In genomic region chr17:27573772-27574320, GRCm38 (mm10) we compare ENCODE assay signal across 21 mouse cellular contexts. TPM values are rescaled to one million over a fixed set of nuclear protein-coding genes. Genes with fewer than 3 reads are reported as not detected.
DNase-seq lines count a peak whose midpoint lies in the region; ATAC-seq and TF ChIP-seq lines count a peak whose summit lies in the region.
"Had no signal": no experiment of that assay in that cellular context is flagged by ENCODE, and none has a peak within 500 bp of the region (broad histone marks: within the 10 kb centered on the region; RNA-seq: fewer than 3 reads in every experiment).

No protein-coding gene starts in this region.

- H3K4me1 ChIP-seq in G1E (ENCODE audit: insufficient read depth, low read depth, low read length), result peaks cover 59% of the 10 kb centered on the region
- peaks cover 20% of the 10 kb centered on the region for H3K4me1 ChIP-seq in liver, embryonic 11.5 days (replicated peaks; ENCODE audit: control insufficient read depth, insufficient read depth, low read length)
- H3K4me1 ChIP-seq in forebrain, embryonic 14.5 days (ENCODE audit: control insufficient read depth, insufficient read depth, low read length), result no peaks in the 10 kb centered on the region
- H3K4me1 ChIP-seq: embryonic facial prominence, embryonic 13.5 days; midbrain, embryonic 13.5 days had no signal

- peak overlapping the region; percentile 39; the same call in 1 of the 2 replicates for H3K4me3 ChIP-seq in G1E (ENCODE audit: low read depth, low read length)
- no peak overlapping the region for H3K4me3 ChIP-seq in liver, embryonic 11.5 days (ENCODE audit: low read depth, low read length)
- no peak overlapping the region for H3K4me3 ChIP-seq in forebrain, embryonic 14.5 days (ENCODE audit: low read depth, low read length)
- H3K4me3 ChIP-seq: embryonic facial prominence, embryonic 13.5 days; forebrain, embryonic 15.5 days; heart, embryonic 12.5 days; limb, embryonic 10.5 days; midbrain, embryonic 13.5 days had no signal

- intact Hi-C loops in heart, postnatal 36 days (cut with DNase I), result loop anchor here (2.0 kb wide), 1 partner anchor 23 kb away; no protein-coding TSS in a partner anchor

- no peak overlapping the region for H3K9ac ChIP-seq in liver, embryonic 11.5 days (ENCODE audit: low read depth, low read length)
- H3K9ac ChIP-seq in forebrain, embryonic 14.5 days (ENCODE audit: low read length), result no peak overlapping the region
- H3K9ac ChIP-seq: embryonic facial prominence, embryonic 13.5 days; forebrain, embryonic 15.5 days; heart, embryonic 12.5 days; midbrain, embryonic 13.5 days had no signal

- WGBS in liver, embryonic 11.5 days, result 57% methylated on average over 10 of the region's 10 CpGs
- WGBS in forebrain, embryonic 14.5 days, result 90% methylated on average over 10 of the region's 10 CpGs

- H3K27me3 ChIP-seq in G1E (ENCODE audit: insufficient read depth, low read length), result no peaks in the 10 kb centered on the region; the same call in 1 of the 2 replicates
- no peaks in the 10 kb centered on the region for H3K27me3 ChIP-seq in liver, embryonic 11.5 days (replicated peaks; ENCODE audit: control insufficient read depth, insufficient read depth, low read length)
- no peaks in the 10 kb centered on the region for H3K27me3 ChIP-seq in forebrain, embryonic 14.5 days (replicated peaks; ENCODE audit: control insufficient read depth, insufficient read depth, low read length)
- H3K27me3 ChIP-seq: CH12.LX; embryonic facial prominence, embryonic 13.5 days; forebrain, embryonic 15.5 days; heart, embryonic 12.5 days; midbrain, embryonic 13.5 days had no signal

- no peak for TF ChIP-seq CTCF in G1E (IDR thresholded peaks at IDR 0.05; ENCODE audit: low read depth, low read length)

- H3K9me3 ChIP-seq in G1E (replicated peaks), result no peaks in the 10 kb centered on the region
- no peaks in the 10 kb centered on the region for H3K9me3 ChIP-seq in liver, embryonic 11.5 days (ENCODE audit: control insufficient read depth, low read length)
- no peaks in the 10 kb centered on the region for H3K9me3 ChIP-seq in forebrain, embryonic 14.5 days (replicated peaks; ENCODE audit: control insufficient read depth, low read length)
- H3K9me3 ChIP-seq: embryonic facial prominence, embryonic 13.5 days; forebrain, embryonic 15.5 days; heart, embryonic 12.5 days; limb, embryonic 10.5 days; midbrain, embryonic 13.5 days had no signal

- peak; percentile 83 for ATAC-seq in G1E (ENCODE audit: extremely low read depth, insufficient number of reproducible peaks, low FRiP score, poor library complexity, severe bottlenecking)
- ATAC-seq in liver, embryonic 11.5 days (replicated peaks; ENCODE audit: low FRiP score), result peak; percentile 84
- peak; percentile 60 for ATAC-seq in megakaryocyte progenitor cell, adult 5-6 weeks (replicated peaks; ENCODE audit: poor library complexity)
- no peak for ATAC-seq in forebrain, embryonic 14.5 days
- ATAC-seq: midbrain, embryonic 13.5 days had no signal

- H3K4me2 ChIP-seq in liver, embryonic 11.5 days, result no peak overlapping the region
- no peak overlapping the region for H3K4me2 ChIP-seq in forebrain, embryonic 14.5 days (ENCODE audit: low read length)
- H3K4me2 ChIP-seq: embryonic facial prominence, embryonic 13.5 days; forebrain, embryonic 15.5 days; heart, embryonic 12.5 days; midbrain, embryonic 13.5 days had no signal

- no peak overlapping the region for H3K27ac ChIP-seq in liver, embryonic 11.5 days (ENCODE audit: low read depth, low read length)
- H3K27ac ChIP-seq in forebrain, embryonic 14.5 days (ENCODE audit: low read depth, low read length), result no peak overlapping the region
- H3K27ac ChIP-seq: embryonic facial prominence, embryonic 13.5 days; kidney, postnatal 0 days; limb, embryonic 10.5 days; midbrain, embryonic 13.5 days had no signal

- DNase-seq in heart, adult 11 months, result peak; percentile 94
- DNase-seq in heart, postnatal 36 days, result no peak
- DNase-seq in G1E (ENCODE audit: low spot score), result no peak
- DNase-seq in liver, embryonic 11.5 days (ENCODE audit: low spot score), result no peak
- no peak for DNase-seq in left cerebral cortex, adult 8-10 months (ENCODE audit: low spot score in 2 of 2)
- no peak for DNase-seq in forebrain, embryonic 14.5 days (ENCODE audit: low spot score)
- DNase-seq: adrenal gland, postnatal 36 days; cerebellum, adult 18-20 months; heart, postnatal 4 days; lung, adult 18-20 months; lung, postnatal 36 days; right cerebral cortex, postnatal 14 days; thymus, postnatal 36 days had no signal

- peaks cover 64% of the 10 kb centered on the region for H3K36me3 ChIP-seq in G1E (replicated peaks)
- H3K36me3 ChIP-seq in liver, embryonic 11.5 days (ENCODE audit: control insufficient read depth, insufficient read depth, low read length), result peaks cover 5% of the 10 kb centered on the region
- peaks cover 40% of the 10 kb centered on the region for H3K36me3 ChIP-seq in forebrain, embryonic 14.5 days (ENCODE audit: control insufficient read depth, insufficient read depth, low read length)

RNA-seq across cellular contexts. Expression of gene AI413582, which starts 8.3 kb away (rescaled TPM):
- 10 to 100 TPM in 1 of 2 experiments, 1 to 10 TPM in 1; 7.4 to 10.4 TPM for total RNA-seq in heart, postnatal 36 days (2021)
- 78.2 and 85.2 TPM in 2 replicates for total RNA-seq in G1E (2014; fragmentation: Nextera tagmentation)
- total RNA-seq in G1E (2017), result 50.8 and 57.0 TPM in 2 replicates
- 159 and 163 TPM in 2 replicates for polyA plus RNA-seq in G1E (2012)
- 23.6 and 28.4 TPM in 2 replicates for polyA plus RNA-seq in liver, embryonic 11.5 days (2014; fragmentation: Nextera tagmentation; extraction: Ambion mirVana)
- total RNA-seq in megakaryocyte progenitor cell, adult 5-6 weeks (2015), result 31.0 and 31.6 TPM in 2 replicates
- total RNA-seq in megakaryocyte progenitor cell, adult 5-6 weeks (2017), result 32.3 and 46.0 TPM in 2 replicates
- 10 to 100 TPM; 61.5 to 87.6 (median 74.4) TPM for total RNA-seq in left cerebral cortex, adult 8-10 months (2022)
- 44.6 and 46.2 TPM in 2 replicates for polyA plus RNA-seq in forebrain, embryonic 14.5 days (2014; fragmentation: Nextera tagmentation; extraction: Ambion mirVana)

RNA-seq across cellular contexts. Expression of gene Hmga1, which starts 17.5 kb away (rescaled TPM):
- 10 to 100 TPM; 41.2 to 45.0 TPM for total RNA-seq in heart, postnatal 36 days (2021)
- 270 and 298 TPM in 2 replicates for total RNA-seq in G1E (2014; fragmentation: Nextera tagmentation)
- total RNA-seq in G1E (2017), result 123 and 131 TPM in 2 replicates
- polyA plus RNA-seq in G1E (2012), result 1,702 and 2,389 TPM in 2 replicates
- 667 and 675 TPM in 2 replicates for polyA plus RNA-seq in liver, embryonic 11.5 days (2014; fragmentation: Nextera tagmentation; extraction: Ambion mirVana)
- total RNA-seq in megakaryocyte progenitor cell, adult 5-6 weeks (2015), result 405 and 414 TPM in 2 replicates
- total RNA-seq in megakaryocyte progenitor cell, adult 5-6 weeks (2017), result 220 and 239 TPM in 2 replicates
- total RNA-seq in left cerebral cortex, adult 8-10 months (2022), result 10 to 100 TPM; 43.7 to 50.0 (median 47.5) TPM
- 132 TPM in 2 replicates for polyA plus RNA-seq in forebrain, embryonic 14.5 days (2014; fragmentation: Nextera tagmentation; extraction: Ambion mirVana)

RNA-seq across cellular contexts. Expression of gene Nudt3, which starts 49.4 kb away (rescaled TPM):
- 100 to 1,000 TPM; 312 to 315 TPM for total RNA-seq in heart, postnatal 36 days (2021)
- total RNA-seq in G1E (2014; fragmentation: Nextera tagmentation) (79.8 and 82.6 TPM in 2 replicates), G1E (2017) (235 and 245 TPM in 2 replicates)
- polyA plus RNA-seq in G1E (2012), result 140 and 157 TPM in 2 replicates
- 19.6 and 26.1 TPM in 2 replicates for polyA plus RNA-seq in liver, embryonic 11.5 days (2014; fragmentation: Nextera tagmentation; extraction: Ambion mirVana)
- total RNA-seq in megakaryocyte progenitor cell, adult 5-6 weeks (2015), result 70.9 and 74.6 TPM in 2 replicates
- 171 and 186 TPM in 2 replicates for total RNA-seq in megakaryocyte progenitor cell, adult 5-6 weeks (2017)
- total RNA-seq in left cerebral cortex, adult 8-10 months (2022), result 100 to 1,000 TPM; 583 to 634 (median 585) TPM
- 175 and 178 TPM in 2 replicates for polyA plus RNA-seq in forebrain, embryonic 14.5 days (2014; fragmentation: Nextera tagmentation; extraction: Ambion mirVana)

RNA-seq across cellular contexts. Expression of gene Grm4, which starts 52.6 kb away (rescaled TPM):
- total RNA-seq in heart, postnatal 36 days (2021), result under 1 TPM; 0.11 to 0.14 TPM
- total RNA-seq in G1E (2014; fragmentation: Nextera tagmentation), result not detected in 2 replicates
- 0.05 TPM in 1 of 2 replicates, not detected in the other for total RNA-seq in G1E (2017)
- polyA plus RNA-seq in G1E (2012), result 0.02 TPM in 1 of 2 replicates, not detected in the other
- 0.12 and 0.18 TPM in 2 replicates for polyA plus RNA-seq in liver, embryonic 11.5 days (2014; fragmentation: Nextera tagmentation; extraction: Ambion mirVana)
- not detected in 2 replicates for total RNA-seq in megakaryocyte progenitor cell, adult 5-6 weeks (2015)
- total RNA-seq in megakaryocyte progenitor cell, adult 5-6 weeks (2017), result not detected in 2 replicates
- total RNA-seq in left cerebral cortex, adult 8-10 months (2022), result 10 to 100 TPM; 28.5 to 39.0 (median 32.3) TPM
- 2.0 and 2.4 TPM in 2 replicates for polyA plus RNA-seq in forebrain, embryonic 14.5 days (2014; fragmentation: Nextera tagmentation; extraction: Ambion mirVana)
- total RNA-seq: CH12.LX had no signal
